Mouse (Mus musculus) neural tube, embryonic 11.5 days (tissue): Measurements from ENCODE around the gene Gm9821. TPM values are rescaled to one million over a fixed set of nuclear protein-coding genes. Genes with fewer than 3 reads are reported as not detected.

Source experiments
- ATAC-seq: fragments of 200-750 bp; cut with Nextera tagmentation; 2 replicates; pipeline ENCODE4 v1.8.0; 2017; ENCODE audit warnings: moderate number of reproducible peaks, mild to moderate bottlenecking, moderate TSS enrichment, moderate library complexity; ENCODE audit not compliant: insufficient read depth, low FRiP score, low TSS enrichment
- DNase-seq: peaks from one replicate; pipeline ENCODE4 v3.0.0-alpha.2; 2015; ENCODE audit warnings: low spot score
- H3K27ac ChIP-seq: fragments of 300-500 bp; sonication (generic); 2 replicates; pipeline ENCODE4 v1.5.1; 2014; ENCODE audit warnings: low read depth, mild to moderate bottlenecking, low read length
- H3K27me3 ChIP-seq: fragments of 300-500 bp; sonication (generic); 2 replicates; pipeline ENCODE4 v1.6.1; 2014; ENCODE audit warnings: mild to moderate bottlenecking, low read length, mixed read lengths; ENCODE audit not compliant: control insufficient read depth, insufficient read depth
- H3K36me3 ChIP-seq: fragments of 300-500 bp; sonication (generic); 2 replicates; pipeline ENCODE4 v1.6.1; 2014; ENCODE audit warnings: mild to moderate bottlenecking, low read length, moderate library complexity, mixed read lengths; ENCODE audit not compliant: control insufficient read depth, insufficient read depth
- H3K4me1 ChIP-seq: fragments of 300-500 bp; sonication (generic); 2 replicates; pipeline ENCODE4 v1.6.1; 2014; ENCODE audit warnings: low read length, mixed read lengths; ENCODE audit not compliant: control insufficient read depth, insufficient read depth
- H3K4me2 ChIP-seq: fragments of 300-500 bp; sonication (generic); 2 replicates; pipeline ENCODE4 v1.6.1; 2014; ENCODE audit warnings: low read depth, mild to moderate bottlenecking, moderate library complexity
- H3K4me3 ChIP-seq: fragments of 300-500 bp; sonication (generic); 2 replicates; pipeline ENCODE4 v1.5.1; 2014; ENCODE audit warnings: low read depth, low read length
- H3K9ac ChIP-seq: fragments of 300-500 bp; sonication (generic); 2 replicates; pipeline ENCODE4 v1.6.1; 2014; ENCODE audit warnings: mild to moderate bottlenecking, low read length
- H3K9me3 ChIP-seq: fragments of 300-500 bp; sonication (generic); 2 replicates; pipeline ENCODE4 v1.6.1; 2016; ENCODE audit warnings: low read length; ENCODE audit not compliant: control insufficient read depth
- WGBS: fragments of 180-500 bp; shearing (Covaris S2); extraction: QIAGEN DNeasy Blood & Tissue Kit; methylation state at CpG from one replicate; pipeline ENCODE4 v1.1.7; 2014; 5-methylcytosine and 5-hydroxymethylcytosine counted together
- polyA plus RNA-seq: library from polyadenylated mRNA; unstranded; fragments of >200 nt; fragmentation: Nextera tagmentation; extraction: Ambion mirVana; gene quantifications from 2 replicates; pipeline ENCODE4 v1.2.1, GENCODE M21; 2014

Gm9821 gene
- polyA plus RNA-seq, result 0.37 and 0.58 TPM in 2 replicates

GRCm38 (mm10) chr2:91945483-91945882, at the start of gene Gm9821:
Gm9821 (plus strand) TSS chr2:91945703.
- DNase-seq, result no peak
- no peaks in the 10 kb centered on the region for H3K27me3 ChIP-seq
- H3K9me3 ChIP-seq, result no peaks in the 10 kb centered on the region
- H3K4me3 ChIP-seq, result no peak within 1 kb of the TSS
- H3K4me2 ChIP-seq, result no peak within 1 kb of the TSS
- no peak within 1 kb of the TSS for H3K27ac ChIP-seq
- WGBS, result 89% methylated on average over 18 of the region's 18 CpGs
- H3K36me3 ChIP-seq, result 0 out of 2 replicates have a peak, but pooled peaks cover 4% of the 10 kb centered on the region
- H3K4me1 ChIP-seq, result peaks cover 24% of the 10 kb centered on the region
- no peak within 1 kb of the TSS for H3K9ac ChIP-seq
- ATAC-seq, result no peak

- no peak for ATAC-seq
- Histone ChIP-seq H3K9me3 (no peaks in the 10 kb centered on the region), H3K36me3 (peaks cover 2% of the 10 kb centered on the region; the same call in 1 of the 2 replicates), H3K9ac (no peak overlapping the region), H3K27ac (no peak overlapping the region), H3K4me2 (no peak overlapping the region), H3K4me1 (no peaks in the 10 kb centered on the region), H3K4me3 (no peak overlapping the region), H3K27me3 (no peaks in the 10 kb centered on the region)
- DNase-seq, result no peak
These were observed 47.5 kb upstream of the Gm9821 start for GRCm38 (mm10) chr2:91897968-91898367.

- ATAC-seq, result no peak
- 97% methylated on average over 3 of the region's 3 CpGs for WGBS
These were observed 46.4 kb upstream of the Gm9821 start for GRCm38 (mm10) chr2:91899141-91899540.

GRCm38 (mm10) chr2:91900431-91900830, 45.1 kb upstream of the Gm9821 start:
- Histone ChIP-seq H3K4me1 (no peaks in the 10 kb centered on the region), H3K4me2 (no peak overlapping the region), H3K27ac (no peak overlapping the region), H3K27me3 (no peaks in the 10 kb centered on the region), H3K4me3 (no peak overlapping the region), H3K9me3 (no peaks in the 10 kb centered on the region), H3K36me3 (peaks cover 2% of the 10 kb centered on the region; the same call in 1 of the 2 replicates), H3K9ac (no peak overlapping the region)
- 93% methylated on average over 8 of the region's 8 CpGs for WGBS
- ATAC-seq (no peak), DNase-seq (no peak)

More at GRCm38 (mm10) chr2:91899141-91899540, 46.4 kb upstream of the Gm9821 start:
- Histone ChIP-seq H3K27me3 (no peaks in the 10 kb centered on the region), H3K9ac (no peak overlapping the region), H3K36me3 (peaks cover 2% of the 10 kb centered on the region; the same call in 1 of the 2 replicates), H3K4me1 (no peaks in the 10 kb centered on the region), H3K4me3 (no peak overlapping the region), H3K4me2 (no peak overlapping the region), H3K27ac (no peak overlapping the region), H3K9me3 (no peaks in the 10 kb centered on the region)
- no peak for DNase-seq

- no peak overlapping the region for H3K4me2 ChIP-seq
- no peak overlapping the region for H3K4me3 ChIP-seq
- ATAC-seq, result no peak
- H3K4me1 ChIP-seq, result no peaks in the 10 kb centered on the region
- peaks cover 2% of the 10 kb centered on the region; the same call in 1 of the 2 replicates for H3K36me3 ChIP-seq
- DNase-seq, result no peak
- H3K9ac ChIP-seq, result no peak overlapping the region
- WGBS, result 55% methylated on average over 5 of the region's 5 CpGs
- no peak overlapping the region for H3K27ac ChIP-seq
- no peaks in the 10 kb centered on the region for H3K9me3 ChIP-seq
- H3K27me3 ChIP-seq, result no peaks in the 10 kb centered on the region
These were observed 43.2 kb upstream of the Gm9821 start for GRCm38 (mm10) chr2:91902336-91902735.

- Histone ChIP-seq H3K9me3 (no peaks in the 10 kb centered on the region), H3K4me3 (no peak overlapping the region), H3K9ac (no peak overlapping the region), H3K4me2 (no peak overlapping the region), H3K4me1 (no peaks in the 10 kb centered on the region), H3K36me3 (peaks cover 2% of the 10 kb centered on the region; the same call in 1 of the 2 replicates), H3K27me3 (no peaks in the 10 kb centered on the region), H3K27ac (no peak overlapping the region)
- 85% methylated on average over 3 of the region's 3 CpGs for WGBS
- ATAC-seq, result no peak
- no peak for DNase-seq
These were observed 42.2 kb upstream of the Gm9821 start for GRCm38 (mm10) chr2:91903171-91903925.

- Histone ChIP-seq H3K9me3 (no peaks in the 10 kb centered on the region), H3K9ac (no peak overlapping the region), H3K27ac (no peak overlapping the region), H3K4me2 (no peak overlapping the region), H3K4me3 (no peak overlapping the region), H3K4me1 (no peaks in the 10 kb centered on the region), H3K27me3 (no peaks in the 10 kb centered on the region), H3K36me3 (peaks cover 2% of the 10 kb centered on the region; the same call in 1 of the 2 replicates)
- DNase-seq, result peak; percentile 19
- ATAC-seq, result no peak; the same call in 1 of the 2 replicates
- 73% methylated on average over 5 of the region's 5 CpGs for WGBS
These were observed 40.7 kb upstream of the Gm9821 start for GRCm38 (mm10) chr2:91904618-91905307.

GRCm38 (mm10) chr2:91906141-91906540, 39.4 kb upstream of the Gm9821 start:
- WGBS, result 95% methylated on average over 2 of the region's 2 CpGs
- Histone ChIP-seq H3K4me2 (no peak overlapping the region), H3K9ac (no peak overlapping the region), H3K36me3 (peaks cover 2% of the 10 kb centered on the region; the same call in 1 of the 2 replicates), H3K9me3 (no peaks in the 10 kb centered on the region), H3K27me3 (no peaks in the 10 kb centered on the region), H3K27ac (no peak overlapping the region), H3K4me1 (no peaks in the 10 kb centered on the region), H3K4me3 (no peak overlapping the region)
- ATAC-seq (no peak), DNase-seq (no peak)
